Mouse (Mus musculus) cerebellum, postnatal 36 days (tissue): ENCODE results near the gene Gm20388.
A peak's percentile ranks its signal among the peaks of the same experiment; 100 is the strongest.

Source experiments
- DNase-seq, 2 experiments: peaks; one replicate each; pipeline ENCODE4 v3.0.0; 2021 to 2022; ENCODE audit warnings: mixed read lengths in 2 of 2

The Gm20388 gene

DNA sequence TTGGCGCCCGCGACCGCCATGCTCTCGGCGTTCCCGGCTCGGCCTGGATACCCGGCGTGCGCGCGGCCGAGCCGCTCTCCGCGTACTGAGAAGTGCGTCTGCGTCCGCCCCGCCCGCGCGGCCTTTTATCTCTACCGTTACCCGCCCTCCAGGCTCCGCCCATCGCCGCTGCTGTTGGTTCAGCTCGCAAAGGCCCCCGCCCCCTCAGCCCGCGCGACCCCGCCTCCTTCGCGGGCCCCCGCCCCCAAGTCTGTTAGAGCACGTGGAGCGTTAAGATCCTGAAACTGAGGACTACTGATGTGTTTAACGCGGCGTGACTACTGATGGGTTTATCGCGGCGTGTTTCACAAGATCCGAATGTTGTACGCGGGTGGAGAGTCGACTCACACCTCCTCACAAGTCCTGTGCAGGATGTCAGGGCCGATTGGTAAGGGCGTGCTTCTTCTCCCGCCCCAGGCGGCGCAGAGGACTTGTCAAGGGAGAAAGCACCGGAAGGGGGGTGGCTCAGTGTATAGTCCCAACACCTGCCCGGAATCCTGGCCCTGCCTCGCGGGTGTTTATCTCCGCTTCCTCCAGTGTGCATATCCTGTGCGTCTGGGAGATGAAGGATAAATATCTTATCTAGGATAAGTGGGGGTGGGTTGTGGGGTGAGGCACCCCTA, 1997.1 kb downstream of the Gm20388 start, which contains the start of gene Slc7a5:
Gene Slc7a5, minus strand, starts transcription at position 108 of the 662 bp plus-strand sequence.
- peak; percentile 97 to 98 for DNase-seq

DNA sequence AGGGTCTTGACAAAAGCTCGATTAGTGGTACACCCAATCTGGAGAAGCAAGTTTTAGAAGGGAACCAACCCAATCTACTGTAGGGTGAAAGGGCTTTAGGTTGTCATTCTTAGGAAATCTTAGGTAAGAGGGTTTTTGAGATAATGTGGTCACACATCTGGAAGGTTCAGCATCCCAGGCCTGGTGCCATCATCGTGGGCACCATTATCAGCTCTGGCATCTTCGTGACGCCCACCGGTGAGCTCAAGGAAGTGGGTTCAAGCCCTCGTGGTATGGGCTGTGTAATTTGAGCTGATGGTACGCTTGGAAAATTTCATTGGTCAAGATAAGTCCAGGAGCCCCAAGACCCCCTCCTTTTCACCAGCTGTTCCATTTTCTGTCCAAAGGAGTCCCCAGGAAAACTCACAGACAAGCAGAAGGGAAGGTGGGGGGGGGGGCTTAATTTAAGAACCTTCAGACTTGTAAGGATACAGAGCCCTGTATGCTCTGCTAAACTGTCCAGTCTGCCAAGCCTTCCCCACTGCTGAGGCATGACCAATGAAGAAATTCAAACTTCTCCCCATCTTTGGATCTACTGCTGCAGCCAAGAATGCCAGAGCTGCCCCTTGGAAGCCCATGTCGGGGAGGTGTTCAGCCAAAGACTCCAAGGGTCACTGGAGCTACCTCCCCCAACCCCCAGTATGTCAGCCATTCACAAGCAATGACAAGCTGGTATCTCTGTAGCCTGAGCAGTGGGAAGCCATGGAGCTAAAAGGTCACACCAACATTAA, 1997.9 kb downstream of the Gm20388 start:
- no peak for DNase-seq

DNA sequence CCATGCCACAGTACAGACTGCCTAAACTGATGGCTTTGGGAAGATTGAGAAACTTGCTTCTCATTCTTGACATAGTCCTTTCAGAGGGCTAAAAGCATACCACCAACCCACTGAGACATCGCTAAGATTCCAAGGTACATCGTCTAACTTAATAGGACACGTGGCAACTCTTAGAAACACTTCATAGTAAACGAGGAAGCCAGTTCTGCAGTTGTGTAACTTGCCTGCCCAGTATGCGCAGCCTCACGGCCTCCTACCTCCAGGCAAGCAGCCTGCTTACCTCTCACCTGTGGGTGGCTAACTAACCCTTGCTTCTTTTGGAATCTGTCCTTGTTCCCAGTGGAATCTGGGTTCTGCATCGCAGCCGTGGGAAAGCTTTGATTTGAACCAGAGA, 1998.5 kb downstream of the Gm20388 start:
- DNase-seq: no peak

DNA sequence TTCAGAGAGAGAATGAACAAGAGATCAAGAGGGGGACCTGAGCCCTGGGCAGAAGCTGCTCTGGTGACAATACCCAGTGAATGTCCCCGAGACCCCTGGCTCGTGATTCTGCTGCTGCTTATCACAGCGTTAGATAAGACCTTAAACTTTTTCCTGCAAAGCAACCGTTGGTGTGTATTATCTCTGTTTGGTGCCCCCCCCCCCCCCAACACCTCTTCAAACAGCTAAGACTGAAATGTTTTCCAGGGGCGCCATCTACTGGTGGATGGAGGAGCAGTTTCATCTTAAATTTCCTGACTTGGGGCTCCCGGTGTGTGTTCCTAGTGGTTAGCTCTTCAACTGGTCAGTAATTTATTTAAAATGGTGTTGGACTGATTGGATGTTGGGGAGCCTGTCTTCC, 1999.0 kb downstream of the Gm20388 start:
- DNase-seq: peak; percentile 82 to 91

DNA sequence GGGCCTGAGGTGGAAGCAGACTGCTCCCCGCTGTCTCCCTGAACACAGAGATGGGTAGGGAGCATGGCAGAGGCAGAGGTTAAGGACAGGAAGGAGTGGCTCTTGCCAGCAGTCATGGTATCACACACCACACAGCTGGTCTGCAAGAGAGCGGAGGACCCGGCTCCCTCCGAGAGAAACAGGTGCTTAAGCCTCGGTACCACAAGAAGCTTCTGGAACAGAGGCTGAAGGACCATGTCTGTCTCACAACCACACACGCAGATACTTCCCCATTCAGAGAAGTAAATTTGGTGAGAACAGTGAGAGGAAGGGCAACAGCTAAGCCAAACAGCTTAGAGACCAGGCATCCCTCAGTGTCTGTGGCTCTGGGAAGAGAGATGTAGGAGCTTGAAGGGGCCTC, 2000.8 kb downstream of the Gm20388 start:
- no peak for DNase-seq

DNA sequence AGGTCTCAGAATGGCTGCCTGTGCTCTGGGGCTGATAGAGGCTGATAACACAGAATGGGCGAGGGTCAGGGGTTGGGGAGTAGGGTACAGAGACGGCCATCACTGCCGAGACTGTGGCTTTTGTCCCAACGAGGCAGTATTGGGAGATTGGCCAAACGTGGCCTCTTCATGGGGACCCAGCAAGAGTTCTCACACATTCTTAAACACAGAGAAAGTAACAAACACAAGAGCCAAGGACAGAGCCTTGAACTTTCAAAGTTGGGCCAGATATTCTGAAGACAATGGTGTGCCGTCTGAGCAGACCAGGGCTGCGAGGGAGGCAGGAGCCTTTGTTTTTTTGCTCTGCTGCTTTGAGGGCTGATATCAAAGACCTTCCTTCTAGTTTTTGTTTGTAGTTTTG, 2001.3 kb downstream of the Gm20388 start:
- DNase-seq: no peak

DNA sequence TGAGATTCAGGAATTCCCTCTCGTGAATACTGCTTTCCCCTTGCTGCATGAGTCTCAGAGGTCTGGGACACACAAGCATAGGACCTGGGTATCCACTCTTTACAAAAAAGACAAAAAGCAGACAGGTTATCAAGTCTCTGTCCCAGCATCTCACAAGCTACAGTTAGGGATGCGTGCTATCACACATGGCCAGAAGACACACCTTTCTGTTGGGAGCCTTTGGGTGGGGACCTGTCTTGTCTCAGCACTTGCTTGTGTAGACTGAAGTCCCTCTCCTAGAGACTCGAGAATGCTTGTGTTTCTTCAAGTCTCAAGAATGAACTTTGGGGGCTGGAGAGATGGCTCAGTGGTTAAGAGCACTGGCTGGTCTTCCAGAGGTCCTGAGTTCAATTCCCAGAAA, 2002.2 kb downstream of the Gm20388 start:
- no peak for DNase-seq

DNA sequence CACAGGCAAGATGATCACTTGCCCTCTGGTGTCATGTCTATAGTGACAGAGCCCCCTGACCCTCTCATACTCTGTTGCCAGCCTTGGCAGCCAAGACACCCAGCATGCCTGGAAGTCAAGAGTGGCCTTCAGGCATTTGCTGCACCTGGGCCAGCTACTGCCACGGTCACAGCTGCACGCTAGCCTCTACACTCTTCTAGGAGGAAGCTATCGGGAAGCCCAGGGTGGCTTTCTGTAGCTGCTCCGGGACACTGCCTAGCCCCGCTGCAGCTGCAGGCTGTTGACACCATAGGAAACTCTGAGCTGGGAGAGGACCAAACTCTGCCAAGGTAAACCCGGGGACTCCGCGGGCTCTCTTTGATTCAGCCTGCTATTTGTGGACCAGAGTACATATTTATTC, 2002.7 kb downstream of the Gm20388 start:
- DNase-seq: no peak

DNA sequence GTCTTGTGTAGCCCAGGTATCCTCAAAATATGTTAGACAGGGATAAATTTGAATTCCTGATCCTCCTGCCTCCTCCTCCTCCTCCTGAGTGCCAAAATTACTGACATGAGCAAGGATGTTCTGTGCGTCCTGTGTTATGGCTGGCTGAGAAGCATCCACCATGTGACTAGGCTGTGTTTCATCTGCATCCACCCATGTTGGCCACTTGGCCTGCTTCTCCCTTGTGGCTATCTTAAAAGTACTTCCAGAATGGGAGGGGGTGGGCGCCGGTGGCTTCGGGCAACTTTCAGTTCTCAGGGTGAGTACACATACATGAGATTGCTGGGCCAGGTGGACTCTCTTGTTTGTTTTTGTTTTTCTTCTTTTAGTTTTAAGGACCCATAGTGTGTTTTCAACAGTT, 2008.5 kb downstream of the Gm20388 start:
- DNase-seq: no peak

DNA sequence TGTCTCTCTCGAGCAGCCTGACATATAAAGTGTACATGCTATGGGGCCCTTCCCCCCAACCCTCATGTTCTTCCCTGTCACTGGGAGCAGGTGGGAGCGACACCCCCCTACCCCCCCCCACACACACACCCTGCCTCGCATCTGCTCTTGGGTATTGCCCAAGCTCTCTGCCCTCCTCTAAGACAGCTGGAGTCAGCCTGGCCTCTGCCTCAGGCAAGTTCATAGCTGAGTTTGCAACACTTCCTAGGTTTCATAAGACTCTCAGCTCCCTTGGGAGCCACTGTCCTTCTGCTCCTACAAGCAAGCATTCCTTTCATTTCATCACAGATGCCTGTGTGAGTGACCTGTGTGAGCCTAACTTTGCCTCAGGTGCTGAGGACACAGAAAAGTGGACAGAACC, 2009.1 kb downstream of the Gm20388 start:
- DNase-seq: no peak

DNA sequence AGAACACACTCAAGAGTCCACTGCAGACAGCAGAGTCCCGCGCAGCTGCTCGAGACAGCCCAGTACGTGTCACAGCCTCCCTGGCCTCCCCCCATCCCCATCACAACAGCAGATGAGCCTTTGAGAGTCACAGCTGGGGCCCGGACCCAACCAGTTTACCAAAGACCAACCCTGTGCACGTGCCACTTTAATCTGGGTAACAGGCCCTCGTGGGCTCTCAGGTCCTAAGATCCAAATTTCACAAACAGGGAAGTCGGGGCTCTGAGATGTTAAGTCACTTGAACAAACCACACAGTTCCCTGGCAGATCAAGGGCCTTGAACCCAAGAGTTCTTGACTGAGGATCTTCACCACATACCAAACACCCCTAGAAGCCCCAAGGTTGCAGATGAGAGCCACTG, 2010.9 kb downstream of the Gm20388 start:
- no peak for DNase-seq

DNA sequence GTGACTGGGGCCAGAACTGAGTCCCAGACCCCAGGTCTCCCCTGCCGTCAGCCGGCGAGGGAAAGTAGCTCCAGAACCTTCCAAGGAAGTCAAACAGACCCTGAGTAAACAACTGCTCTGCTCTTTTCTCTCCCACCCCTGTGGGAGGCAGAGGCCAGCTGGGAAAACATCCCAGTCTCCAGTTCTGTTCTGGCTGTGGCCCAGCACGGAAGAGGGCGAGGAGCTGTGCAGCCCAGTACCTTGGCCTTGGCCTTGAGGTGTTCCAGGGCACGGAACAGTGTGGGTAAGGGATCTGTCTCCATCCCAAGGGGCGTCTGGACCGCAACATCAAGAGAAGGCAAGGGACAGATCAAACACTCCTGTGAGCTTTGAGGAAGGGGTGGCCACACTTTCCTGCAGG, 2011.5 kb downstream of the Gm20388 start:
- no peak for DNase-seq

DNA sequence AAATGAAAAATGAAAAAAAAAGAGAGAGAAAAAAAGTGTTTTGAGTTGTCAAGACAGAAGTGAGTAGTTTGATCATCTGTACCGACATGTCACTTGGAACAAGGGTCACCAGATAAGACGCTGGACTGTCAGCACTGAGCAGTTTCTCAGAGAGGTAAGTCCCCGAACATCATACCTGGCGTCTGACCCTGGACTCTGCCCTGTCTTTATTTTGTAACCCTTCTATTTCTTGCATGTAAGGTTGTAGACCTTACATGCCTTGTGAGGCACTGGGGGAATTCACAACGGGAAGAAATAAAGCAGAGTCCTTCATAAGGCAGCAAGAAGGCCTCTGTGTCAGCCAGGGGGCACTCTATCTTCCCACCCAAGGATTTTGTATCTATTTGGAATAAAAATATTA, 2014.0 kb downstream of the Gm20388 start:
- DNase-seq: no peak

DNA sequence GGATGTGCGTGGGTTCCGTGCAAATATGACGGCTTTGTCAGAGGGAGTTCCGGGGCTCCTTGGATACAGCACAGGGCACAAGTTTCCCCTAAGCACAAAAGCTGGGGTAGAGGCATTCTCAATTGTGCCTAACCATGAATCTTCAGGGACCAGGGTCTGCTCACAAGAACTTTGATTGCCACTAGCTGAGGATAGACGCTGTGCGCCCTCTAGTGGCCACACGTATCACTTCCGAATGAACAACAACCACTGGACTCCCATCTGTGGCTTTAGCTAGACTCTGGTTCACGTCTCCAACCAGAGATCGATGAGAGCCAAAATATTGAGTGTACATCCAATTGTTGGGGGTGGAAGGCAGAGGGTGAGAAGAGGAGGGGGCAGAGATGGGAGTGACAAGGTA, 2015.0 kb downstream of the Gm20388 start:
- peak; percentile 78 to 82 for DNase-seq

DNA sequence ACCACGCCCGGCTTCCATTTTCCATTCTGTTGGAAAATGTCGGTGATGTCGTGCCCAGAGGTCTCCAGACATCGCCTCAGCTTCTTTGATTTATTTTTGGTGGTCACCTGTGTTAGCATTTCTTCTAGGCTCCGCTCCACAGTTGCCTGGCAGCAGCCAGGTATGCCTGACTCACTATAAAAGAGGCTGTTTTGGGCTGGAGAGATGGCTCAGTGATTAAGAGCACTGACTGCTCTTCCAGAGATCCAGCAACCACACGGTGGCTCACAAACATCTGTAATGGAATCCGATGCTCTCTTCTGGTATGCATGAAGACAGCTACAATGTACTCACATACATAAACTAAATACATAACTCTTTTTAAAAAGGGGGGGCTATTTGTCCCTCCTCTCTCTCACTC, 2015.6 kb downstream of the Gm20388 start:
- DNase-seq: no peak

DNA sequence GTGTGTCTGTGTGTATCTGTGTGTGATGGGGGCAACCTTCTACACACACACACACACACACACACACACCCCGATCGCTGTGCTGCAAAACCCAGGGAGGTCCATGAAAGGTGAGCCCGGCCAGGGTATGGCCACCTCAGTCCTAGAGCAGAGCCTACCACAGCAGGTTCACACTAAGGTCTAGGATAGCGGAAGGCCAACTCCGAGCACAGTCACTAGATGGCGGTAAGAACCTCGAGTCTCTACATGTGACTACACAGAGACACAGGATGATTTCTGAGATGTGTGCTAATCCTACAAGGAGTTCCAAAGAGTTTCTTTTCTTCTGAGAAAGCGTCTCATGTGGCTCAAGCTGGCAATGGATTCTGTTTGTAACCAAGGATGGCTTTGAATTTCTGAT, 2016.7 kb downstream of the Gm20388 start:
- peak; percentile 53 to 64 for DNase-seq

DNA sequence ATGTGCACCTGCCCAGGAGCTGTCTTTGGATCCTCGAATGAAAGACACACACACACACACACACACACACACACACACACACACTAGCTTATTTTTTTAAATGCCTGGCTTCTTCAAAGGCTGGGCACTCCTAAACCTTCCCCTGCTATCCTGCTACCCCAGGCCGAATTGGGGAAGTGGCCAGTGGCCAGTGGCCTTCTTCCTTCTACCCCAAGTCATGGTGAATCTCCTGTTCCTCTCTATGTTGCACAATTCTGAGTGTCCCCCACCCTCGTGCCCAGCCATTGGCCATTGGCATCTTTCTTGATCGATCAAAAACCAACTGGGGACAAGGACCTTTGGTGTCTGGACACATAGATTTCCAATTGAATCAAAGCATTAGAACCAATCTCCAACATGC, 2019.4 kb downstream of the Gm20388 start:
- DNase-seq: no peak

DNA sequence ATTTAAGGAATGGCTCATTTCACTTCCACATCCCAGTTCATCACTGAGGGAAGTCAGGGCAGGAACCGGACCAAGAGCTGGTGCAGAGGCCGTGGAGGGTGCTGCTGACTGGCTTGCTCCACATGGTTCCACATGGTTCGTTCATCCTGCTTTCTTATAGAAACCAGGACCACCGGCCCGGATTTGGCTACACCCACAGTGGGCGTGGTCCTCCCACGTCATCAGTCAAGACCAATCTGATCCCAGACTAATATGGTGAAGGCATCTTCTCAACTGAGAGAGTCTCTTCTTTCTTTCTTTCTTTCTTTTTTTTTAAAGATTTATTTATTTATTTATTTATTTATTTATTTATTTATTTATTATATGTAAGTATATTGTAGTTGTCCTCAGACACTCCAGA, 2020.9 kb downstream of the Gm20388 start:
- DNase-seq: no peak

DNA sequence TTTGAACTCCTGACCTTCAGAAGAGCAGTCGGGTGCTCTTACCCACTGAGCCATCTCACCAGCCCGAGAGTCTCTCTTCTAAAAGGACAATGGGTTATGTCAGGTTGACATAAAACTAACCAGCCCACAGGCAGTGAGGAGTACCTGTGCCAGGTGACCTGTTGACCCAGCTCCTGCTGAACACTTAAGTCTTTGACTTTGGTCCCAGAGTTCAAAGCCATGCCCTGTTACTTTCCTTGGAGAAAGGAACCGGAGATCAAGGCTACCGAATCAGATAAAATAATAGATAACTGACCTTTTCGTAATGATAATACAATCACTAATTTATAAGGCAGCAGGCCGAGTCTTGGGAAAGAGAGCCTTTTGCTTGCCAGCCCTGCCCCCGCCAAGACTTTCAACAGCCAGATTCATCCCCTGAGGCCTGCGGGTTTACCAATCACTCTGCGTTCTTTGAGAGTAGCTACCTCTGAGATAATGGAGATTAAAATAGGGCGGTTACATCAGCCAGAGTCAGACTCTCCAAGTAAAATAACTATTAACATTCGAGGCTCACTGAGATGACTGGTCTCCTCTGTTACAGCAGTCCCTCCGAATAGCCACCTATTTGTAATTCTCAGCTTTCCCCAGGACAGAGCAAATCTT, 2021.5 kb downstream of the Gm20388 start:
- DNase-seq: no peak

DNA sequence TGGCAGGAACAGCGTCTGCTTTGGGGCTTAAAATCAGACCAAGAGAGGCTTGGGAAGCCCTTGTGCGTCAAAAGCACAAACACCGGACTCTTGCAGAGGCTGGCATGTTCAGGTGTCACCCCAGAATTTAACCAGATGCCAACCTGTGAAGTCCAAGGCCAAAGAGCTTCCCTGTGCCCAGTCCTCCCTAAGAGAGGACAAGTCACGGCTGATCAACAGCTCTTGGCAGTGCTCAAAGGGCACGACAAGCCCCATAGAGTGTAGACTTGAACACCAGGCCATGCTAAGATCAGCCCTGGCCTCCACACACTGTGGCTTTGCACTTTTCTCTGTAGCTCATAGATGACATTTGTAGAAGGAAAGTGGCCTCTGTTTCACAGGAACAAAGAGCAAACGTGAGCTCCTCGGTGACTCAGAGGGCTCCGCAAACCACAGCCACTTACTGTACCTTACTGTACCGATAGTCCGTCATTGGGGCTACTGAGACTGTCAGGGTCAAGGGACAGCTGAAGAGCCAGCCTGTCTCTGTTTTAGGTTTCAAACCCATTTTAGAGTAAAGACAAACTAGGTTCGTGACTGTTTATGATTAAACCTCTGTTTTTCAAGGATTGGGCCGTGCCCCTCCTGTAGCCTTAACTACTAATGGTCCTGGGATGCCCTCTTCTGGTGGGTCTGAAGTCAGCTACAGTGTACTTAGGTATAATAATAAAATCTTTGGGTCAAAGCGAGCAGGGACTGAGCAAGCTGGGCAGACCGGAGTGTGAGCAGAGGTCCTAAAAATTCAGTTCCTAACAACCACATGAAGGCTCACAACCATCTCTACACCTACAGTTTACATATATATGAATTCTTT, 2022.3 kb downstream of the Gm20388 start:
- no peak for DNase-seq

DNA sequence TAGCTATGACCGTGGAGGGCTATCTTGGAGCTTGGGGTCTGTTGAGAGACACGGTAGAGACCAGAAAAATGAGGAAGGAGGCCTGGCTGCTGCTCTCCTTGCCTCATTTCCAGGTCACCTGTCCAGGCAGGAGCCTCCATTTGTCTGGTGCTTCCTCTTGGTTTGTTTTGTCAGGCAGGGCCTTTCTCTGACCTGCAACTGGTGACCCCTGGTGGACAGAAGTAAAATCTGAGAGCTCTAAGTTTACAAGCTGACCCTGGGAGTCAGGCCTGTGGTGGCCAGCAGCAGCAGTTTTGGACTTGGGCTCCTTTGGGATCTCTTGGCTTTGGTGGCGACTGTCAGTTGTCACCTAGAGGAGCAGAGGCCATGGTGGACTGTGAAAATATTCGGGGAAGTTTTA, 2023.9 kb downstream of the Gm20388 start:
- peak; percentile 21 to 35 for DNase-seq

DNA sequence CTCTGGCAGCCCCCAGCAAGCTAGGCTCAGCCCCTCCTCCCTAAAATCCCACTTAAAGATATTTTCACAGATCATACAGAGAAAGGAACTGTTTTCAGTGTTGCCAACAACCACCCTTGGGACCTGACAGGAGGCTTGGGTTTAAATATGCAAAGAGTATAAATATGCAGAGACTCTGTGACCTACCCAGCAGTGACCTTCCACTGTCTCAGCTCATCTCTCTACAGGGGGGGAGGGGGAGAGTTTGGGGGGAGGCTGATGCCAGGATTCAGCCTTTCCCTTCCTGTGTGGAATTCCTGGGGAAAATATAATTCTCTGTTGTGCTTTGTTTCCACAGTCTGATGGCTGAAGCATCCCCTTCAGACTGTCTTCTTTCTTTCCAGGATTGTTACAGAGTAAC, 2024.3 kb downstream of the Gm20388 start:
- DNase-seq: no peak
